Mouse (Mus musculus) lung, adult 2 months (tissue): ENCODE data around the gene Lsm12. TPM values are rescaled to one million over a fixed set of nuclear protein-coding genes. Genes with fewer than 3 reads are reported as not detected.

ENCODE experiments used
- DNase-seq: peaks from one replicate; pipeline ENCODE4 v3.0.0; 2022
- H3K4me1 ChIP-seq: fragments of 200-500 bp; 2 replicates; pipeline ENCODE4 v1.6.1; 2011; ENCODE audit warnings: low read length; ENCODE audit not compliant: control insufficient read depth, insufficient read depth
- H3K4me3 ChIP-seq: fragments of 200-500 bp; replicated peaks from 2 replicates; pipeline ENCODE3; 2011; ENCODE audit warnings: low read depth, mild to moderate bottlenecking, control low read depth, low read length; ENCODE audit errors: extremely low read depth
- CTCF ChIP-seq: fragments of 200-500 bp; IDR thresholded peaks from 2 replicates; pipeline ENCODE4 v1.5.1; 2011; ENCODE audit warnings: mild to moderate bottlenecking, low read length, control low read depth; ENCODE audit not compliant: insufficient read depth
- POLR2A ChIP-seq: fragments of 200-500 bp; IDR thresholded peaks from 2 replicates; pipeline ENCODE4 v1.6.1; 2011; ENCODE audit warnings: low read depth, mild to moderate bottlenecking, control low read depth, low read length, borderline replicate concordance; ENCODE audit errors: extremely low read depth
- WGBS: fragments of 180-500 bp; shearing (Covaris S2); methylation state at CpG from one replicate; pipeline ENCODE4 v1.1.7; 2018; 5-methylcytosine and 5-hydroxymethylcytosine counted together
- polyA plus RNA-seq: library from polyadenylated mRNA; depleted of rRNA; stranded (reverse); fragments of >200 nt; gene quantifications from 2 replicates; pipeline ENCODE4 v1.2.3, GENCODE M21; 2012; rRNA removed

Gene Lsm12
- polyA plus RNA-seq, 1 experiment, result 30.6 TPM

DNA sequence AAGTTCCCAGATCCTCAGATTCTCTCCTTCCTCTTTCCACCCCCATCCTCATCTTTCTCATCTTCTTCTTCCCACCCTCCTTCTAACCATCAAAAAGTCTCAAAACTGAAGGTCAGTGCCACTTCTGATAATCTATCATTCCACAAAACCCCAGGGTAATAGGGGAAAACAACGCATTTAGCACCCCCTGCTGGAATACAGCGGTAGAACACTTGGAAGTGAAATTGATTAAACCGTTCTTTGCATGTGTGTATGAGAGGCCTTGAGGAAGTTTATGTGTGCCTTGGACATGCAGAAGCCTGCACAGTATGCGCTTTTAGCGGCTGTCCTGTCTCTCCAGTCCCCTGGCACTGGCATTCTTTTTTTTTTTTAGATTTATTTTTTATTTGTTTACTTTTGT lies 44.6 kb downstream of the Lsm12 start:
- 0% methylated on average over 5 of the region's 5 CpGs for WGBS
- TF ChIP-seq POLR2A (no peak), CTCF (peak; percentile 29; the same call in 1 of the 2 replicates)
- Histone ChIP-seq H3K4me1 (no peaks in the 10 kb centered on the region), H3K4me3 (no peak overlapping the region)
- peak; percentile 53 for DNase-seq

DNA sequence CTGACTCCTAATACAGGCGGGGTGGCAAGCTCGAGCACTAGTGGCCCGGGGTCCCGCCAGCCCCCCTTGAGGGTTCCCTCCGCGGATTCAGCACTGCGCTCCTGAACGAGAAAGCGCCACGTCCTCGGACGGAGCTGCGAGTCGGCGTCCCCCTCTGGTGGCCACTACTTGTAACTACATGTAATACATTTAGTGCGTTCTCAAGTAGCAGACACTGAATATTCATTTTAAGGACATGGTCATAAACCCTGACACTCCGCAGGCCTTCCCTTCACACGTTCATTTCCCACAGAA lies 46.7 kb downstream of the Lsm12 start:
- Histone ChIP-seq H3K4me1 (no peaks in the 10 kb centered on the region), H3K4me3 (no peak overlapping the region)
- WGBS, result under 1% methylated on average over 18 of the region's 18 CpGs
- TF ChIP-seq POLR2A (no peak), CTCF (peak; percentile 91)
- peak; percentile 50 for DNase-seq

DNA sequence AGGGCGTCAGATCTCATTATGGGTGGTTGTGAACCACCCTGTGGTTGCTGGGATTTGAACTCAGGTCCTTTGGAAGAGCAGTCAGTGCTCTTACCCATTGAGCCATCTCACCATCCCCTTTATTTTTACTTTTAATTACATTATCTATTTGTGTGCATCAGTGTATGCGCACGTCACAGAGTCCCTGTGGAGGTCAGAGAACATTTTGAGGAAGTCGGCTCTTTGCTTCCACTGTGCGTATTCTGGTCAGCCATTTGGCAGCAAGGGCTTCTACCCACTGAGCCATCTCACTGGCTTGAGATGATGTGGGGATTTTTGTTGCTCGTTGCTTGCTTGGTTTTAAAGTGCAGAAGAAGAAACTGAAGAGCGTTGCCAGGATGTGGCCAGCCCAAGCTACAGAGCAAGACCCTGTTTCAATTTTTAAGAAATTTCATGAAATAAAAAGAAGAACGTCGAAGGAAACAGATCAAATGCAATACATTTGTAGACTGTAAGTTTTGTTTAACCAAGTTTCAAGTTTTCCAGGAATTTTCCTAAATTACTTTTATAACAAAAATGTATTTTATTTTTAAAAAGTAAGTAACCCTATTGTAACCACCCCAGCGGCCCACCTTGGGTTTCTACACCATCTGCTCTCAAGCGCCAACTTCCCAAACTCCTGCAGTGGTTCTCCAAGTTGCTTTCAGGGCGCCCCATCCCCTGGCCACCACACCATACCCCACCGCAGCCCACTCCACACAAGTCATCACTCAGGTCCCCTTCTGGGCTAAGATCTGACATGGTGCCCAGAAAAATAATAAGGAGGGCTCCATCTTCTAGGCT lies 47.3 kb downstream of the Lsm12 start:
- DNase-seq, result no peak
- H3K4me3 ChIP-seq, result no peak overlapping the region
- 41% methylated on average over 13 of the region's 13 CpGs for WGBS
- TF ChIP-seq POLR2A (no peak), CTCF (no peak)
- H3K4me1 ChIP-seq, result no peaks in the 10 kb centered on the region

DNA sequence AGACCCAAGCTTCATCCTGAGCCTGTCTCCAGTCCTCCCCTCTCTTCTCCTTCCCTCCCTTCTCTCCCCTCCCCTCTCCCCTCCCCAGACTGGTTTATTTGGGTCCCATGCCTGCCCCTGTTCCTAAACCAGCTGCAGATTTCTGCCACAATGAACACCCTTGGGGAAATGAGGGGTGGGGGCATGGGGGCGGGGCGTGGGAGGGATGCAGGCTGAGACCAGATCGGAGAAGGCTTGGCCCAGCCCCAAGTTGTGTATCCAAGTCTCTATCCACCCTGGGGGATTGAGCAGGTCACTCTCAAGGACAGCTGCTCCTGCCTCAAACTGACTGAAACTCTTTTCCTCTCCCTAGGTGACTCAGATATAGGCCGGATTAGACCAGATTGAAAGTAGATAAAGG lies 50.6 kb downstream of the Lsm12 start:
- TF ChIP-seq POLR2A (no peak), CTCF (no peak)
- WGBS, result 21% methylated on average over 4 of the region's 4 CpGs
- no peak overlapping the region for H3K4me3 ChIP-seq
- DNase-seq, result no peak
- no peaks in the 10 kb centered on the region for H3K4me1 ChIP-seq

DNA sequence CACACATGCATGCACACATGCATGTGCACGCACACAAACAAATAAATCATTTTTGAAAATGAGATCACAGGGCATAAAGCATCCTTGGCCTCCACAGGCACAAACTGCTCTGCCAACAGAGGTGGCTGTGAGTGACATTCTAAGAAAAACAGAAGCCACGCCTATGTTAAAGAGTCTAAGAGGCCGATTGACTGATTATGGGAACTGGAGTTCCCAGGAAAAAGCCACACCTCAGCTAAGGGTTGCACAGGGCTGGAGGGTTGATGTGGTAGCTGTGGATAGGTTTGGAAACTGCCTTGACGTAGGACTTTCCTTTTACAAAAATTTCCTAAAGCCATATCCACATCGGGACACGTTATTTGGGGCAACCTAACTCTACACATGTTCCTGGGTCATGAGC lies 67.7 kb downstream of the Lsm12 start:
- 68% methylated on average over 6 of the region's 6 CpGs for WGBS
- no peak for TF ChIP-seq CTCF
- no peak for TF ChIP-seq POLR2A
- no peak for DNase-seq
- Histone ChIP-seq H3K4me3 (no peak overlapping the region), H3K4me1 (no peaks in the 10 kb centered on the region)

DNA sequence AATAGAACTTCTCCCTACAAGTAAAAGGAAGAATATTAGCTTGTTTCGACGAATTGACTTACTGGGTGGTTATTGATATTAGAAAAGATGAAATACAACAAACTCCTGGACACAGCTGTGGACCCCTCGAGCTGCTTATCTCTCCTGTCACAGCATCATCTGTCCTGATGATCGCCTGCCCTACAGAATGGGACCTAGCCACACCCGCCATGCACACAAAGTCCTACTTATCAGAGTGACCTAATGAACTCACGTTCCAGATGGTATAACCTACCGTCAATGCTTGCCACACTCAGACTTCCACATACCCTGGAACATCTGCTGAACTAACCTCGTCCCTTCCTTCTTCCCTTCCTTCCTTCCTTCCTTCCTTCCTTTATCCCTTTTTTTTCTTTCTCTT lies 68.9 kb downstream of the Lsm12 start:
- no peak for TF ChIP-seq POLR2A
- no peak for TF ChIP-seq CTCF
- DNase-seq, result no peak
- 41% methylated on average over 8 of the region's 8 CpGs for WGBS

More for the DNA sequence above, 68.9 kb downstream of the Lsm12 start:
- Histone ChIP-seq H3K4me1 (no peaks in the 10 kb centered on the region), H3K4me3 (no peak overlapping the region)

Other genes with a start within 250 kb of the Lsm12 start
- gene Sost, start 218.3 kb downstream of the Lsm12 start, polyA plus RNA-seq, result 2.0 and 2.2 TPM in 2 replicates
- not detected in 2 replicates for gene Cfap97d1, start 201.0 kb downstream of the Lsm12 start, polyA plus RNA-seq
- 176 and 296 TPM in 2 replicates for gene Dusp3, start 198.3 kb downstream of the Lsm12 start, polyA plus RNA-seq
- gene Mpp3, start 156.8 kb downstream of the Lsm12 start, polyA plus RNA-seq, result 2.4 and 4.0 TPM in 2 replicates
- 7.8 and 12.0 TPM in 2 replicates for gene Cd300lg, start 143.8 kb downstream of the Lsm12 start, polyA plus RNA-seq
- gene Mpp2, start 96.8 kb downstream of the Lsm12 start, polyA plus RNA-seq, result 12.8 and 14.4 TPM in 2 replicates
- 6.3 and 9.8 TPM in 2 replicates for gene Ppy, start 84.0 kb downstream of the Lsm12 start, polyA plus RNA-seq
- 9.6 TPM in 1 of 2 replicates, not detected in the other for gene Pyy, start 77.5 kb downstream of the Lsm12 start, polyA plus RNA-seq
- 0.41 and 0.72 TPM in 2 replicates for gene Nags, start 39.8 kb downstream of the Lsm12 start, polyA plus RNA-seq
- gene Tmem101, start 28.9 kb downstream of the Lsm12 start, polyA plus RNA-seq, result 20.5 and 26.7 TPM in 2 replicates
- gene G6pc3, start 4.3 kb upstream of the Lsm12 start, polyA plus RNA-seq, result 74.4 and 82.5 TPM in 2 replicates
- 140 and 160 TPM in 2 replicates for gene Hdac5, start 44.9 kb upstream of the Lsm12 start, polyA plus RNA-seq
- gene BC030867, start 63.6 kb upstream of the Lsm12 start, polyA plus RNA-seq, result 0.65 and 0.68 TPM in 2 replicates
- gene Asb16, start 83.4 kb upstream of the Lsm12 start, polyA plus RNA-seq, result 0.15 and 1.8 TPM in 2 replicates
- 46.3 and 53.4 TPM in 2 replicates for gene Tmub2, start 99.6 kb upstream of the Lsm12 start, polyA plus RNA-seq
- 33.1 and 38.8 TPM in 2 replicates for gene Atxn7l3, start 111.3 kb upstream of the Lsm12 start, polyA plus RNA-seq
- 23.9 and 27.7 TPM in 2 replicates for gene Ubtf, start 134.4 kb upstream of the Lsm12 start, polyA plus RNA-seq
- 1.1 and 1.2 TPM in 2 replicates for gene Slc4a1, start 180.9 kb upstream of the Lsm12 start, polyA plus RNA-seq
- 1.9 and 2.8 TPM in 2 replicates for gene Rundc3a, start 208.1 kb upstream of the Lsm12 start, polyA plus RNA-seq
- 258 and 290 TPM in 2 replicates for gene Slc25a39, start 222.7 kb upstream of the Lsm12 start, polyA plus RNA-seq
- gene Grn, start 245.0 kb upstream of the Lsm12 start, polyA plus RNA-seq, result 220 and 257 TPM in 2 replicates